In genomic region chr6:102372112-102372511, GRCm38 (mm10) we compare ENCODE assay signal across 16 mouse cellular contexts.
"Had no signal": no experiment of that assay in that cellular context is flagged by ENCODE, and none has a peak within 500 bp of the region (broad histone marks: within the 10 kb centered on the region; RNA-seq: fewer than 3 reads in every experiment).

No protein-coding gene starts in this region.

- H3K4me3 ChIP-seq: kidney, embryonic 15.5 days; limb, embryonic 12.5 days; limb, embryonic 15.5 days; midbrain, embryonic 12.5 days; midbrain, embryonic 15.5 days had no signal

- ATAC-seq: liver, postnatal 0 days; lung, postnatal 0 days; midbrain, embryonic 15.5 days had no signal

- H3K4me1 ChIP-seq: kidney, embryonic 15.5 days; limb, embryonic 12.5 days; limb, embryonic 15.5 days; midbrain, embryonic 15.5 days had no signal

- H3K27ac ChIP-seq: kidney, embryonic 15.5 days; limb, embryonic 12.5 days; limb, embryonic 15.5 days; liver, embryonic 14.5 days; macrophage; midbrain, embryonic 12.5 days; midbrain, embryonic 15.5 days; stomach, postnatal 0 days had no signal

- H3K9ac ChIP-seq: kidney, embryonic 15.5 days; limb, embryonic 12.5 days; limb, embryonic 15.5 days; liver, embryonic 14.5 days; liver, postnatal 0 days; lung, embryonic 14.5 days; midbrain, embryonic 12.5 days; midbrain, embryonic 15.5 days had no signal

- H3K4me2 ChIP-seq: kidney, embryonic 15.5 days; limb, embryonic 12.5 days; limb, embryonic 15.5 days; liver, embryonic 11.5 days; lung, embryonic 14.5 days; midbrain, embryonic 12.5 days; midbrain, embryonic 15.5 days had no signal

- H3K36me3 ChIP-seq: kidney, embryonic 15.5 days; limb, embryonic 12.5 days; limb, embryonic 15.5 days; midbrain, embryonic 12.5 days; midbrain, embryonic 15.5 days had no signal

- H3K27me3 ChIP-seq: kidney, embryonic 15.5 days; limb, embryonic 12.5 days; limb, embryonic 15.5 days; midbrain, embryonic 12.5 days; midbrain, embryonic 15.5 days had no signal

- DNase-seq: kidney, postnatal 14 days; kidney, postnatal 4 days; left cerebral cortex, postnatal 4 days; liver, postnatal 0 days; lung, embryonic 14.5 days; thymus, postnatal 25 days had no signal

- H3K9me3 ChIP-seq: kidney, embryonic 15.5 days; limb, embryonic 12.5 days; limb, embryonic 15.5 days; midbrain, embryonic 12.5 days; midbrain, embryonic 15.5 days had no signal
